Mouse (Mus musculus): ENCODE measurements around the gene Kxd1. TPM values are rescaled to one million over a fixed set of nuclear protein-coding genes. Genes with fewer than 3 reads are reported as not detected.

Kxd1 gene
- polyA plus RNA-seq, 1 experiment from 2014 or later: 47.1 TPM

DNA sequence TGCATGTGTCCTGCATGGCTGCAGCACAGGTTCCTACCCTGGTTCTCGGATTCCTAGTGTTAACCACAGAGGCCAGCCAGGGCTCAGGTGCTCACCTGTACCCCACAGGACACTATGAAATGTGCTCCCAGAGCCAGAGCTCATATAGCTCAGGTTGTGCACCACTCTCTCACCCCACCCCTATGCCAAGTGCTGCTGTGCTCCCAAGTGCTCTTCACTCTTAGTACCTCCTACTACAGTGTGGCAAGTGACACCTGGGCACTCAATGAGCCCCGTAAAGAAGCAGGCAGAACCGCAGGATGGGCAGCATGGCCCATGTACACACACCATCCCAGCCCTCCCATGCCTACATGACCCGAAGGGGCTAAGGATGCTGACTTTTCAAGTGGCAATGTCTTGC is 59.0 kb downstream of the Kxd1 start:
- WGBS: 83% methylated on average over 4 of the region's 4 CpGs
- Histone ChIP-seq H3K36me3 (ENCODE audit: control insufficient read depth, insufficient read depth, low read length) (no peaks in the 10 kb centered on the region; the same call in 1 of the 2 replicates), H3K4me1 (replicated peaks; ENCODE audit: control insufficient read depth, insufficient read depth) (no peaks in the 10 kb centered on the region), H3K9me3 (ENCODE audit: control insufficient read depth, low read length) (no peaks in the 10 kb centered on the region), H3K4me2 (replicated peaks; ENCODE audit: low read depth) (no peak overlapping the region), H3K9ac (ENCODE audit: low read length) (no peak overlapping the region), H3K27me3 (ENCODE audit: control insufficient read depth, insufficient read depth, low read length) (no peaks in the 10 kb centered on the region), H3K27ac (replicated peaks) (no peak overlapping the region), H3K4me3 (ENCODE audit: low read depth, low read length) (no peak overlapping the region)
- no peak for TF ChIP-seq CTCF (IDR thresholded peaks at IDR 0.05; ENCODE audit: low read depth)
- no peak for TF ChIP-seq EP300 (optimal IDR thresholded peaks at IDR 0.05)
- DNase-seq (ENCODE audit: low spot score) (no peak), ATAC-seq (ENCODE audit: low FRiP score, low TSS enrichment) (no peak)

DNA sequence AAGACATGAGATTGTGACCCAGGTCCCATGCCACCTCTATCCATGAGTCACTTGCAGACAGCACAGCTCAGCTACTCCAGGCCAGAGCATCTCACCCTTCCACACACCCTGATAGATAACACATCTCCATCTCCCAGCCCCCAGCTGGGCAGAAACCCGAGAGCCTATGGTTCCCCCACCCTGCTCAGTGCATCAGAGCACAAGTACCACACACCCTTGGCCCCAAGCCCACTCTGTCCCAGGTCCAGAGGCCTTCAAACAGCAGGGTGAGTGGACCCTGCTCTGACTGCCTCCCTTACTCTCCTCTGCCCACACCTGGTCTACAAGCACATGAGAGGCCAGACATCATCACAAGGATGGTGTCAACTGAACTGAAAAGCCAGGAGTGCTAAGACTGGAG is 59.8 kb downstream of the Kxd1 start:
- ATAC-seq (ENCODE audit: low FRiP score, low TSS enrichment): no peak
- no peak overlapping the region for H3K4me3 ChIP-seq (ENCODE audit: low read depth, low read length)

DNA sequence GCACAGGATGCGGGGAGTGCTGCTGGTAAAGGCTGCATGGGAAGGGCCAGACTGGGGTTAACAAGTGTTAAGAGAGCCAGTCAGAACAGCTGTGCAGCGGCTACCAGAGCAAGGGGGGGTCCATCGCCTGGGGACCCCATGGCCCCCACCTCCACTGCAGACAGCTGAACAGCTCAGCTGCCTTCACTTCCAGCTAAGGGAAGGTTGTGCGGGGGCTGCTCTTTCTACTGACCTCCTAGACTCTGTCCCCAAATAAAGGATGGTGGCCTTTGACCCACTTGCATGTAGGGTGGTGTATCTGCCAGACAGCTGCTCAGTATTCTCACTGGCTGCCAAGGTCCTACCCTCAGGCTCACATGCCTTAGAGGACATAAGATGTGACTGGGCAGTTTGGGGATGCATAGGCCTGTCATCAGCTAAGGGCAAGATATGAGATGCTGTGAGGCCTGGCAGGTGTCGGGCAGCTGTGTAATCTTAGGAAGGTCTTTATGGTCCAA is 60.5 kb downstream of the Kxd1 start:
- H3K36me3 ChIP-seq (ENCODE audit: control insufficient read depth, insufficient read depth, low read length): no peaks in the 10 kb centered on the region; the same call in 1 of the 2 replicates
- no peak for ATAC-seq (ENCODE audit: low FRiP score, low TSS enrichment)
- DNase-seq (ENCODE audit: low spot score): no peak
- no peaks in the 10 kb centered on the region for H3K27me3 ChIP-seq (ENCODE audit: control insufficient read depth, insufficient read depth, low read length)
- H3K27ac ChIP-seq (replicated peaks): no peak overlapping the region
- no peak overlapping the region for H3K4me3 ChIP-seq (ENCODE audit: low read depth, low read length)
- no peaks in the 10 kb centered on the region for H3K4me1 ChIP-seq (replicated peaks; ENCODE audit: control insufficient read depth, insufficient read depth)
- no peak overlapping the region for H3K4me2 ChIP-seq (replicated peaks; ENCODE audit: low read depth)
- no peaks in the 10 kb centered on the region for H3K9me3 ChIP-seq (ENCODE audit: control insufficient read depth, low read length)
- H3K9ac ChIP-seq (ENCODE audit: low read length): peak overlapping the region; percentile 18; the same call in 1 of the 2 replicates
- no peak for TF ChIP-seq CTCF (IDR thresholded peaks at IDR 0.05; ENCODE audit: low read depth)
- no peak for TF ChIP-seq EP300 (optimal IDR thresholded peaks at IDR 0.05)
- 60% methylated on average over 5 of the region's 5 CpGs for WGBS

More for the DNA sequence above, 59.8 kb downstream of the Kxd1 start:
- Histone ChIP-seq H3K9ac (ENCODE audit: low read length) (no peak overlapping the region), H3K9me3 (ENCODE audit: control insufficient read depth, low read length) (no peaks in the 10 kb centered on the region), H3K27ac (replicated peaks) (no peak overlapping the region), H3K27me3 (ENCODE audit: control insufficient read depth, insufficient read depth, low read length) (no peaks in the 10 kb centered on the region), H3K4me2 (replicated peaks; ENCODE audit: low read depth) (no peak overlapping the region), H3K36me3 (ENCODE audit: control insufficient read depth, insufficient read depth, low read length) (no peaks in the 10 kb centered on the region; the same call in 1 of the 2 replicates), H3K4me1 (replicated peaks; ENCODE audit: control insufficient read depth, insufficient read depth) (no peaks in the 10 kb centered on the region)
- DNase-seq (ENCODE audit: low spot score): no peak
- TF ChIP-seq EP300 (optimal IDR thresholded peaks at IDR 0.05) (no peak), CTCF (IDR thresholded peaks at IDR 0.05; ENCODE audit: low read depth) (no peak)
- 60% methylated on average over 1 of the region's 1 CpGs for WGBS

DNA sequence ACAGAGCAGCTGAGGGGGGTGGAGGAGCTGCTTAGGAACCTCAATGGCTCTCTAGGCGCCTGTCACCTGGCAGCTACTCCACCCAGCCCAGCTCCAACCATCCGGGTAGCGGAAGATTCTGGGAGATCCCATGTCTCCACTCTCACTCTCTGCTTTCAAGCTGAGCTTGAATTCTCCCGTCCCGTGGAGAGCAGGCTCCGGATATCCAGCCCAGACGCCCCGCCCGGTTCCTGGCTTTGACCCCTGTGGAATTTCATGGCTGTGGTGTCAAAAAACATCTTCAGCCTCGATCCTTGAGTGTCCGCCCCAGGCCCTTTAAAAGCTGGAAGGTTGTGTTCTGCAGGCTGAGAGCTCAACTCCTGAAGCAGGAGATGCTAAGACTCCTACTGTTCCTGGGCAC is 61.0 kb downstream of the Kxd1 start:
- Histone ChIP-seq H3K4me3 (ENCODE audit: low read depth, low read length) (no peak overlapping the region), H3K4me1 (replicated peaks; ENCODE audit: control insufficient read depth, insufficient read depth) (no peaks in the 10 kb centered on the region), H3K36me3 (ENCODE audit: control insufficient read depth, insufficient read depth, low read length) (no peaks in the 10 kb centered on the region; the same call in 1 of the 2 replicates), H3K27ac (replicated peaks) (no peak overlapping the region), H3K4me2 (replicated peaks; ENCODE audit: low read depth) (no peak overlapping the region), H3K27me3 (ENCODE audit: control insufficient read depth, insufficient read depth, low read length) (no peaks in the 10 kb centered on the region), H3K9me3 (ENCODE audit: control insufficient read depth, low read length) (no peaks in the 10 kb centered on the region), H3K9ac (ENCODE audit: low read length) (peak overlapping the region; percentile 18; the same call in 1 of the 2 replicates)
- no peak for DNase-seq (ENCODE audit: low spot score)
- ATAC-seq (ENCODE audit: low FRiP score, low TSS enrichment): no peak
- no peak for TF ChIP-seq CTCF (IDR thresholded peaks at IDR 0.05; ENCODE audit: low read depth)
- TF ChIP-seq EP300 (optimal IDR thresholded peaks at IDR 0.05): no peak
- 59% methylated on average over 11 of the region's 11 CpGs for WGBS

- H3K4me1 ChIP-seq (replicated peaks; ENCODE audit: control insufficient read depth, insufficient read depth): no peaks in the 10 kb centered on the region
- H3K4me3 ChIP-seq (ENCODE audit: low read depth, low read length): no peak overlapping the region
- no peaks in the 10 kb centered on the region; the same call in 1 of the 2 replicates for H3K36me3 ChIP-seq (ENCODE audit: control insufficient read depth, insufficient read depth, low read length)
- WGBS: 87% methylated on average over 4 of the region's 4 CpGs
- H3K27ac ChIP-seq (replicated peaks): no peak overlapping the region
- H3K27me3 ChIP-seq (ENCODE audit: control insufficient read depth, insufficient read depth, low read length): no peaks in the 10 kb centered on the region
- H3K4me2 ChIP-seq (replicated peaks; ENCODE audit: low read depth): no peak overlapping the region
- H3K9me3 ChIP-seq (ENCODE audit: control insufficient read depth, low read length): no peaks in the 10 kb centered on the region
- H3K9ac ChIP-seq (ENCODE audit: low read length): no peak overlapping the region
- no peak for TF ChIP-seq CTCF (IDR thresholded peaks at IDR 0.05; ENCODE audit: low read depth)
- no peak for TF ChIP-seq EP300 (optimal IDR thresholded peaks at IDR 0.05)
- DNase-seq (ENCODE audit: low spot score) (no peak), ATAC-seq (ENCODE audit: low FRiP score, low TSS enrichment) (no peak)
These were observed 61.5 kb downstream of the Kxd1 start for GRCm38 (mm10) chr8:70466305-70466704.

DNA sequence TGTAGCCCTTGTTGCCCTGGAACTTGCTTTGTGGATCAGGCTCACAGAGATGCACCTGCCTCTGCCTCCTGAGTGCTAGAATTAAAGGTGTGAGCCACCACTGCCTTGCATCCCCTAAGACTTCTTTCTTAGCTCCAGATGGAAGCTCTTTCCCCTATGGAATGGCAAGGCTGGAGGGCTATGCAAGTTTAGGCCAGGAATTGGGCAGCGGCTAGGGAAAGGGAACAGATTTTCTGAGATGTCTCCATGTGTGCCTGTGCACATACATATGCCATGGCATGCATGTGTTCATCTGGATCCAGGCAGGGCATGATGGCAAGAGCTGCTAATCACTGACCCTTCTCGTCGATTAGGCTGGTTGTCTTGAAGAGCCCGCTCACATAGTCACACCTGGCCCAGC is 62.1 kb downstream of the Kxd1 start:
- 97% methylated on average over 4 of the region's 4 CpGs for WGBS
- TF ChIP-seq EP300 (optimal IDR thresholded peaks at IDR 0.05): no peak
- no peak for TF ChIP-seq CTCF (IDR thresholded peaks at IDR 0.05; ENCODE audit: low read depth)
- H3K36me3 ChIP-seq (ENCODE audit: control insufficient read depth, insufficient read depth, low read length): no peaks in the 10 kb centered on the region; the same call in 1 of the 2 replicates
- H3K4me3 ChIP-seq (ENCODE audit: low read depth, low read length): no peak overlapping the region
- no peaks in the 10 kb centered on the region for H3K27me3 ChIP-seq (ENCODE audit: control insufficient read depth, insufficient read depth, low read length)
- no peaks in the 10 kb centered on the region for H3K4me1 ChIP-seq (replicated peaks; ENCODE audit: control insufficient read depth, insufficient read depth)
- no peak for DNase-seq (ENCODE audit: low spot score)
- no peak for ATAC-seq (ENCODE audit: low FRiP score, low TSS enrichment)
- no peak overlapping the region for H3K27ac ChIP-seq (replicated peaks)
- H3K9me3 ChIP-seq (ENCODE audit: control insufficient read depth, low read length): no peaks in the 10 kb centered on the region
- H3K4me2 ChIP-seq (replicated peaks; ENCODE audit: low read depth): no peak overlapping the region
- H3K9ac ChIP-seq (ENCODE audit: low read length): no peak overlapping the region
